Mouse (Mus musculus) spleen, adult 18-20 months (tissue): Measurements from ENCODE around the gene Olfr1344.
"Not testable (repeated sequence)": the region's sequence is repeated elsewhere in the genome, so short reads cannot be mapped to it uniquely, and the experiment has no call there.

Source experiments
- DNase-seq, 2 experiments: peaks; one replicate each; pipeline ENCODE4 v3.0.0; 2022; ENCODE audit warnings: mixed read lengths in 2 of 2

Gene Olfr1344

DNA sequence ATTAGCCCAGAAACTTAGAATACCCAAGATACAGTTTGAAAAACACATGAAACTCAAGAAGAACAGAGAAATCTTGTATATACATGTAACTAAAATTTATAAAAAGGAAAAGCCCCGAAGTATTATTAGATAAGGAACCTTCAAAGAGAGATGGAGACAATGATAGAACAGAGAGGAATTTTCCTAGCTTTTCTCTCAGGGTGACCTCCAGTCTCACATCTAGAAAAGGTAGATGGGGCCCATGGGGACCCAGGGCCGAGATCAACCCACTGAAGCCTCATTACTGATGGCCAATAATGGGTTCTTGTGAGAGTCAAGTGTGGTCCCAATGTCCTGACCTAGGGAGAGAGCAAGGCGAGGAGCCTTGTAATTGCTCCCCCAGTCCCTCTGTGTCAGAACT, at the start of gene Olfr1344:
Gene Olfr1344 (plus strand): TSS at position 301 of the 400 bp plus-strand sequence.
- DNase-seq, result no peak

DNA sequence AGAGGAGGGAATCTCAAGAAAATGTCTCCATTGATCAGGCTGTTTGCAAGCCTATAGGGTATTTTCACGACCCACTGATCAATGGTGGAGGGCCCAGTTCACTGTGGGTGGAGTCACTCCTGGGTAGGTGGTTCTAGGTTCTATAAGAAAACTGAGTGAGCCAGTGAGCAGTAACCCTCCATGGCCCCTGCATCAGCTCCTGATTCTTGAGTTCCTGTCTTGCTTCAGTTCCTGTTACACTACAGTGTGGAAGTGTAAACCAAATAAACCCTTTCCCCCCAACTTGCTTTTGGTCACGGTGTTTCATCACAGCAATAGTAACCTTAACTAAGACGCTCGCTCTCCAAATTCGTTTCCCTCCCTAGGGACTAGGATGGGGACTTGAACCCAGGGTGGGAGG, 49.5 kb upstream of the Olfr1344 start:
- DNase-seq, result no peak

GRCm38 (mm10) chr7:6389449-6389848, 49.0 kb upstream of the Olfr1344 start:
- DNase-seq, result no peak

- DNase-seq, result peak; percentile 16 to 52
Observed at GRCm38 (mm10) chr7:6397996-6398975, 40.2 kb upstream of the Olfr1344 start, which contains the start of gene Smim17. TSS of gene Smim17 (plus strand) at chr7:6398715.

- DNase-seq, result peak; percentile 46 to 64
Observed at GRCm38 (mm10) chr7:6410043-6410442, 28.4 kb upstream of the Olfr1344 start, which contains the start of gene Gm20715. TSS of gene Gm20715 (plus strand) at chr7:6410277.

- DNase-seq, result no peak
Observed at GRCm38 (mm10) chr7:6414626-6415441, 23.7 kb upstream of the Olfr1344 start.

GRCm38 (mm10) chr7:6415442-6415787, 23.1 kb upstream of the Olfr1344 start:
- DNase-seq, result no peak

DNA sequence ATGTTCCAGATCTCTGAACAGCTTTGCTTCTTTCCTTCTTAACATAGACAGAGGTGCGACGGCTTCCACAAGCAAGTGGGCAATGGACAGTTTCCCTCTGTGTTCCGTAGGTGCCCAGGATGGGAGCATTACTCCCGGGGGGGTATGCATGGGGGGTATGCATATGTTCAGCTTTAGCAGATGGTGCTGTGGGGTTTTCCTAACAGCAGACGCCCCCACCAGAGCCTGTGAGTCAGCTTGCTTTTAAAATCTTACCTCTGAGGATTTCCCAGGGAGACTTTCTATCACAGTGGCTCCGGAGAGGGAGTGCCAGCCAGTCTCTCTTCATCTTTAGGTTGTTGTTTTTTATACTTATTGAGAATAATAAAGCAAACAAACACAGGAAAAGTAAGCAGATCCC, 18.6 kb upstream of the Olfr1344 start:
- DNase-seq, result no peak

- no peak for DNase-seq
Observed at GRCm38 (mm10) chr7:6429381-6429780, 9.1 kb upstream of the Olfr1344 start.

DNA sequence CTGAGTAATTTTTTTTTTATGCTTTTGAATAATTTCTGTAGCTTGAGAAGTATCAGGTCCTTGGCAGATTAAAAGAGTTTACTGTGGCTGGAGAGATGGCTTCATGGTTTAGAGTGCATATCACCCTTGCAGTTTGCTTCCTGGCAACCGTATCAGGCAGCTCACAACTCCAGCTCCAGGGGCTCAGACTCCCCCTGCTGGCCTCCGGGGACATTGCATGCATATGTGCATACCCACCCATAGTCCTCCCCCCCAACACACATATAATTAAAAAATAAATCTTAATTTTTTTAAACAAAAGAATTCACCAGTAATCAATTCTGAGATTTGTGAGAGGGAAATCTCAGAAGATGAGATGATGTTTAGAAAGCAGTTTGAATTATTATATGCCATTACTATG, 8.1 kb upstream of the Olfr1344 start:
- peak in 1 of 2 experiments; percentile 36 for DNase-seq

- DNase-seq, result no peak
Observed at GRCm38 (mm10) chr7:6441173-6441572, 2.7 kb downstream of the Olfr1344 start.

DNA sequence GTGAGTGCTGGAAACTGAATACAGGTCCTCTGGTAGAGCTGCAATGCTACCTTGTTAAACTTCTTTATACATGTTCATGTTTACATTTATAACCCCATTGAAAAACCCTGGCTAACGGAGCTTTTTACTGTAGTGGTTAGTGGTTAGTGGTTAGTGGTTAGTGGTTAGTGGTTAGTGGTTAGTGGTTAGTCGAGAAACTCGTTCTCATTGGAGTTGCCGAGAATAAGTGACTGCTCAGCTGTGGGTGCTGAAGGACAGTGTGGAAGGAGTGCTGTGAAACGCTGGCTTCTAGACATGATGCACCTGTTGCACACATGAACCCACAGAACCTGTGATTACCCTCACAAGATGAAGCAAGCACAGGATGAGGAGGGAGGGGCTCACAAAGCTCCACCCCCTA, 9.3 kb downstream of the Olfr1344 start:
- no peak for DNase-seq

DNA sequence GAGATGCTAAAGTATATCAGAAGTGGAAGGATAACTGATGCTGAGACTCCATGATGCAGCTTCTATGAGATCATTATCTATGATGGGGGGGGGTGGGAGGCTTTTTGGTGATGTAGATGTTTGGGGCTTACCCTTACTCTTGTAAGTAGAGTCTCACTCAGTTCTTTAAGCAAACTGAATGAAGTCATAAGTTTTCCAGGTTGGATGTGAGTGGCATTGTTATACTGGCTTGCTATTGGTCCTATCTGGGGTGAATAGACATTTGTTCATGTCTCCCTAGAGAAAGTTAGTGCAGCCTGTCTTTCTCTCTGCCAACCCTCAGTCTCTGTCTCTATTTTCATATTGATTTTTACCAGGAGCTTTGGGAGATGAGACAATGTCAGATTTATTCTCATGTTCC, 17.4 kb downstream of the Olfr1344 start, which contains the start of gene Olfr1336:
Gene Olfr1336 (plus strand): TSS at position 301 of the 400 bp plus-strand sequence.
- DNase-seq, result no peak

- DNase-seq, result no peak
Observed at GRCm38 (mm10) chr7:6456399-6456798, 17.9 kb downstream of the Olfr1344 start.

GRCm38 (mm10) chr7:6466951-6467350, 28.5 kb downstream of the Olfr1344 start, which contains the start of gene Olfr1346:
TSS of gene Olfr1346 (plus strand) at chr7:6467101.
- no peak for DNase-seq

GRCm38 (mm10) chr7:6477633-6478032, 39.1 kb downstream of the Olfr1344 start:
- not testable (repeated sequence) for DNase-seq

GRCm38 (mm10) chr7:6486841-6487240, 48.4 kb downstream of the Olfr1344 start, which contains the start of gene Olfr5:
TSS of gene Olfr5 (minus strand) at chr7:6486941.
- no peak for DNase-seq
